Mouse (Mus musculus) cerebellum, adult 18-20 months (tissue): ENCODE data around the gene Fam151a.
"Not testable (repeated sequence)": the region's sequence is repeated elsewhere in the genome, so short reads cannot be mapped to it uniquely, and the experiment has no call there.

ENCODE experiments used
- DNase-seq, 2 experiments: peaks; one replicate each; pipeline ENCODE4 v3.0.0; 2021

Gene Fam151a

GRCm38 (mm10) chr4:106778116-106778788, 44.6 kb downstream of the Fam151a start:
- peak; percentile 90 to 92 for DNase-seq

- peak in 1 of 2 experiments; percentile 9 for DNase-seq
Measured at GRCm38 (mm10) chr4:106780045-106780444, 46.4 kb downstream of the Fam151a start.

- no peak for DNase-seq
Measured at GRCm38 (mm10) chr4:106783137-106783536, 49.4 kb downstream of the Fam151a start.

GRCm38 (mm10) chr4:106784806-106785205, 51.1 kb downstream of the Fam151a start:
- DNase-seq, result no peak

GRCm38 (mm10) chr4:106785345-106785744, 51.7 kb downstream of the Fam151a start:
- no peak for DNase-seq

- DNase-seq, result peak in 1 of 2 experiments; percentile 24
Measured at GRCm38 (mm10) chr4:106785753-106786540, 52.3 kb downstream of the Fam151a start.

GRCm38 (mm10) chr4:106787830-106788229, 54.1 kb downstream of the Fam151a start:
- DNase-seq, result no peak

GRCm38 (mm10) chr4:106788627-106789026, 54.9 kb downstream of the Fam151a start:
- no peak for DNase-seq

GRCm38 (mm10) chr4:106789705-106790104, 56.0 kb downstream of the Fam151a start:
- DNase-seq, result no peak

GRCm38 (mm10) chr4:106790218-106790617, 56.5 kb downstream of the Fam151a start:
- not testable (repeated sequence) for DNase-seq

- no peak for DNase-seq
Measured at GRCm38 (mm10) chr4:106790938-106791337, 57.2 kb downstream of the Fam151a start.

- DNase-seq, result no peak
Measured at GRCm38 (mm10) chr4:106792276-106792675, 58.6 kb downstream of the Fam151a start.

- DNase-seq, result not testable (repeated sequence)
Measured at GRCm38 (mm10) chr4:106793826-106794225, 60.1 kb downstream of the Fam151a start.

- DNase-seq, result no peak
Measured at GRCm38 (mm10) chr4:106794247-106794646, 60.6 kb downstream of the Fam151a start.

GRCm38 (mm10) chr4:106795289-106795688, 61.6 kb downstream of the Fam151a start:
- DNase-seq, result no peak
